Mouse (Mus musculus) heart, embryonic 11.5 days (tissue): ENCODE measurements at regions not wholly inside any gene's neighbourhood (a gene's known extent, or its start where the extent isn't known, plus 50 kb on each side); places are given as distances from the start of the nearest gene placed in this dataset.

Experiments used
- ATAC-seq: fragments of 200-750 bp; cut with Nextera tagmentation; replicated peaks from 2 replicates; pipeline ENCODE4 v1.8.0; 2017; ENCODE audit warnings: moderate library complexity; ENCODE audit not compliant: insufficient number of reproducible peaks, low FRiP score, low TSS enrichment
- H3K27ac ChIP-seq: fragments of 300-500 bp; sonication (generic); 2 replicates; pipeline ENCODE4 v1.5.1; 2014; ENCODE audit warnings: mild to moderate bottlenecking, low read depth, low read length
- H3K27me3 ChIP-seq: fragments of 300-500 bp; sonication (generic); 2 replicates; pipeline ENCODE4 v1.6.1; 2014; ENCODE audit warnings: mild to moderate bottlenecking, low read length, mixed read lengths; ENCODE audit not compliant: control insufficient read depth, insufficient read depth
- H3K36me3 ChIP-seq: fragments of 300-500 bp; sonication (generic); 2 replicates; pipeline ENCODE4 v1.6.1; 2014; ENCODE audit warnings: mild to moderate bottlenecking, low read length, moderate library complexity, mixed read lengths; ENCODE audit not compliant: control insufficient read depth, insufficient read depth
- H3K4me1 ChIP-seq: fragments of 300-500 bp; sonication (generic); 2 replicates; pipeline ENCODE4 v1.6.1; 2014; ENCODE audit warnings: low read length; ENCODE audit not compliant: control insufficient read depth, insufficient read depth
- H3K4me2 ChIP-seq: fragments of 300-500 bp; sonication (generic); 2 replicates; pipeline ENCODE4 v1.6.1; 2014; ENCODE audit warnings: mild to moderate bottlenecking, moderate library complexity
- H3K4me3 ChIP-seq: fragments of 300-500 bp; sonication (generic); 2 replicates; pipeline ENCODE4 v1.5.1; 2014; ENCODE audit warnings: low read depth, low read length
- H3K9ac ChIP-seq: fragments of 300-500 bp; sonication (generic); 2 replicates; pipeline ENCODE4 v1.6.1; 2014; ENCODE audit warnings: mild to moderate bottlenecking, low read depth, low read length, moderate library complexity
- H3K9me3 ChIP-seq: fragments of 300-500 bp; sonication (generic); replicated peaks from 2 replicates; pipeline ENCODE4 v1.6.1; 2016; ENCODE audit warnings: low read length; ENCODE audit not compliant: control insufficient read depth
- WGBS: fragments of 180-500 bp; shearing (Covaris S2); extraction: QIAGEN DNeasy Blood & Tissue Kit; methylation state at CpG from one replicate; pipeline ENCODE4 v1.1.7; 2014; ENCODE audit not compliant: insufficient replicate concordance; 5-methylcytosine and 5-hydroxymethylcytosine counted together

- ATAC-seq: no peak
- Histone ChIP-seq H3K4me2 (peak overlapping the region; percentile 61), H3K27ac (no peak overlapping the region), H3K9ac (peak overlapping the region; percentile 68), H3K36me3 (no peaks in the 10 kb centered on the region), H3K4me1 (peaks cover 15% of the 10 kb centered on the region), H3K27me3 (no peaks in the 10 kb centered on the region; the same call in 1 of the 2 replicates), H3K4me3 (peak overlapping the region; percentile 25), H3K9me3 (no peaks in the 10 kb centered on the region)
- WGBS: 7% methylated on average over 16 of the region's 16 CpGs
Observed at GRCm38 (mm10) chr3:149088621-149089128, 98.3 kb upstream of the Adgrl2 start.

DNA sequence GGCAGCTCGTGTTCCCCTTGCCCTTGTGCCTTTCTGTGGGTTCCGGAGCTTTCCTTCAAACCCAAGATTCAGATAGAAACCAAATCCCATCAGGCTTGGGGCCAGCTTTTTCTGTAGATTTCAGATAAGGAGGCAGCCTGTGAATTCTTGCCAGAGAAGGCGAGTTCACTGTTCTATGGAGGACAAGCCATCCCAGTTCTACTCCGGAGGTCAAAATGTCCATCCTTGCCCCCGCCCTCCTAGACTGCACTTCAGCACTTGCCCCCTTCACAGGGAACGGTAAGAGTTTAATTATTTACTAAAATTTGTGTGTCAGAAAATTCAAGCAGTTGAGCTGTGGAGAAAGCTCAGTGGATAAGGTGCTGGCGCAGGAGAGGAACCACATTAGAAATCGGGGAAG lies 97.1 kb upstream of the Adgrl2 start:
- Histone ChIP-seq H3K4me1 (peaks cover 15% of the 10 kb centered on the region), H3K4me3 (no peak overlapping the region), H3K9me3 (no peaks in the 10 kb centered on the region), H3K27ac (no peak overlapping the region), H3K4me2 (no peak overlapping the region), H3K36me3 (no peaks in the 10 kb centered on the region), H3K9ac (no peak overlapping the region), H3K27me3 (no peaks in the 10 kb centered on the region; the same call in 1 of the 2 replicates)
- WGBS: 76% methylated on average over 8 of the region's 8 CpGs
- ATAC-seq: no peak

- Histone ChIP-seq H3K9ac (no peak overlapping the region), H3K9me3 (no peaks in the 10 kb centered on the region), H3K4me2 (no peak overlapping the region), H3K27me3 (no peaks in the 10 kb centered on the region; the same call in 1 of the 2 replicates), H3K27ac (no peak overlapping the region), H3K4me3 (no peak overlapping the region), H3K36me3 (no peaks in the 10 kb centered on the region), H3K4me1 (peaks cover 15% of the 10 kb centered on the region)
- 49% methylated on average over 5 of the region's 5 CpGs for WGBS
- ATAC-seq: no peak
Observed at GRCm38 (mm10) chr3:149086704-149087103, 96.3 kb upstream of the Adgrl2 start.

DNA sequence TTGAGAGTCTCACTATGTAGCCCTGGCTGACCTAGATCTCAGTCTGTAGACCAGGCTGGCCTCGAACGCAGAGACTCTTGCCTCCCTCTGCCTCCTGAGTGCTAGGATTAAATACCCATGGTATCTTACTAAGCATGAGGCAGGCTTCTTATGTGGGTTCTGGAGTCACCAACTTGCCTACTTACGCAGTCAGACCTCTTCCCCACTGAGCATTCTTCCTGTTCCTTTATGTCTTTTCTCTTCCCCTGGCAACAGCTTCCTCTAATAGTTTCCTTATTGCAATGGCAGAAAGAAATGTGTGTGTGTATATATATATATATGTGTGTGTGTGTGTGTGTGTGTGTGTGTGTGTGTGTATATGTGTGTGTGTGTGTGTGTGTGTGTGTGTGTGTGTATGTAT lies 95.7 kb upstream of the Adgrl2 start:
- no peak overlapping the region for H3K27ac ChIP-seq
- H3K4me3 ChIP-seq: no peak overlapping the region
- no peak overlapping the region for H3K9ac ChIP-seq
- no peaks in the 10 kb centered on the region for H3K9me3 ChIP-seq
- no peak for ATAC-seq
- no peak overlapping the region for H3K4me2 ChIP-seq
- 76% methylated on average over 3 of the region's 3 CpGs for WGBS
- peaks cover 15% of the 10 kb centered on the region for H3K4me1 ChIP-seq
- H3K36me3 ChIP-seq: no peaks in the 10 kb centered on the region
- no peaks in the 10 kb centered on the region for H3K27me3 ChIP-seq

GRCm38 (mm10) chr3:149084861-149085598 lies 94.7 kb upstream of the Adgrl2 start:
- no peak for ATAC-seq
- H3K27ac ChIP-seq: peak overlapping the region; percentile 46; the same call in 1 of the 2 replicates
- no peaks in the 10 kb centered on the region for H3K27me3 ChIP-seq
- H3K4me1 ChIP-seq: peaks cover 15% of the 10 kb centered on the region
- no peak overlapping the region for H3K9ac ChIP-seq
- H3K9me3 ChIP-seq: no peaks in the 10 kb centered on the region
- no peak overlapping the region for H3K4me3 ChIP-seq
- no peaks in the 10 kb centered on the region for H3K36me3 ChIP-seq
- no peak overlapping the region for H3K4me2 ChIP-seq
- WGBS: 52% methylated on average over 10 of the region's 10 CpGs

GRCm38 (mm10) chr3:149083391-149083790 lies 93.0 kb upstream of the Adgrl2 start:
- no peak for ATAC-seq
- Histone ChIP-seq H3K9ac (no peak overlapping the region), H3K36me3 (no peaks in the 10 kb centered on the region), H3K4me3 (no peak overlapping the region), H3K9me3 (no peaks in the 10 kb centered on the region), H3K4me1 (peaks cover 15% of the 10 kb centered on the region), H3K27ac (no peak overlapping the region), H3K4me2 (peak overlapping the region; percentile 22), H3K27me3 (no peaks in the 10 kb centered on the region)
- 36% methylated on average over 11 of the region's 11 CpGs for WGBS

DNA sequence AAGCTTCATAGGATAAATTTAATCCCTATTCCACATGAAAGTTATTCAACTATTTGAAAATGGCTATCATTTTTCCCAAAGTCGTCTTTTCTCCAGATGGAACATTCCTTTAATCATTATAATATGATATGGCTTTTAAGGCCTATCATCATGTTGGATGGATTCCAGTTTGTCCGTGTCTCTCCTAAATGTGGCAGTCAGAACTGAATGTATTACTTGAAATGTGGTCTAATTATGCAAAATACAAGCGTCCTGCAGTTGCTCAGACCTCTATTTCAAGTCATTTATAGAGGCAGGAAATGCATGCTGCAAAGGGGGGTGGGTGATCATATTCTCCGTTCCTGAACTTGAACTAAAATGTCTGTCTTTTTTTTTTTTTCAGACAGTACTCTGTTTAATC lies 88.5 kb upstream of the Adgrl2 start:
- Histone ChIP-seq H3K27me3 (no peaks in the 10 kb centered on the region), H3K4me2 (no peak overlapping the region), H3K4me3 (no peak overlapping the region), H3K4me1 (no peaks in the 10 kb centered on the region), H3K9ac (no peak overlapping the region), H3K27ac (no peak overlapping the region), H3K36me3 (no peaks in the 10 kb centered on the region), H3K9me3 (no peaks in the 10 kb centered on the region)
- ATAC-seq: no peak
- WGBS: 65% methylated on average over 4 of the region's 4 CpGs

DNA sequence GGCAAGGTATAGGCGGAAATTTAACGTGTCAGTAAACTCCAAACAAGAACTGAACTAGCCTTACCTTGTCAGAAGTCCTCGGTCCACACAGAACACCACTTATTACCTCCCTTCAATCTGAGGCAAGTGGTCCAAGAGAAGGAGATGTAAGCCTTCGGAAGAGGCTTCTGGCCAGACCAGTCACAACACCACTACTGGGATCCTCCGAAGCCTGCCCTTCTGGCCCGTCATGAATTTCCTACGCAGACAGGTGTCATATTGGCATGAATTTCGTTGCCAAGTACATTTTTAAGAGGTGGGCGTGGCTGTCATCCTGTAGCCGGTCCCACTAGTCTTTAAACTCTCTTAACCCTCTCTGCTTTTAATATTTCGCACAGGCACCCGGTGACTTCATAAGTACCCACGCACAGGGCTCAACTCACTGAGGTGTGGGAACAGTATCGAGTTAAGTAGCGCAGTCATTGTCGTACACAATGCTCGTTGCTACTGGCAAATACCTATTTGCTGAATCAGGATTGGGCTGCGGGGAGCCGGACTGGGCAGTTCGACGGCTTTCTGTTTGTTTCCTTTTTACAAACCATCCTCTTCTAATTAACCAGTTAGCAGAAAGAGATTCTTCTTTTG lies 86.7 kb upstream of the Adgrl2 start:
- H3K4me2 ChIP-seq: no peak overlapping the region
- no peak overlapping the region for H3K4me3 ChIP-seq
- H3K27me3 ChIP-seq: no peaks in the 10 kb centered on the region
- no peak for ATAC-seq
- H3K36me3 ChIP-seq: no peaks in the 10 kb centered on the region
- 63% methylated on average over 21 of the region's 21 CpGs for WGBS
- H3K9ac ChIP-seq: no peak overlapping the region
- H3K4me1 ChIP-seq: no peaks in the 10 kb centered on the region
- no peaks in the 10 kb centered on the region for H3K9me3 ChIP-seq
- H3K27ac ChIP-seq: no peak overlapping the region
